Mouse (Mus musculus) mesoderm, embryonic 11.5 days (tissue): ENCODE results near the gene Rpl6.
"Not testable (repeated sequence)": the region's sequence is repeated elsewhere in the genome, so short reads cannot be mapped to it uniquely, and the experiment has no call there.

Experiments used
- DNase-seq: peaks from one replicate; pipeline ENCODE4 v3.0.0-alpha.2; 2012; ENCODE audit warnings: low read depth, low spot score

The Rpl6 gene

DNA sequence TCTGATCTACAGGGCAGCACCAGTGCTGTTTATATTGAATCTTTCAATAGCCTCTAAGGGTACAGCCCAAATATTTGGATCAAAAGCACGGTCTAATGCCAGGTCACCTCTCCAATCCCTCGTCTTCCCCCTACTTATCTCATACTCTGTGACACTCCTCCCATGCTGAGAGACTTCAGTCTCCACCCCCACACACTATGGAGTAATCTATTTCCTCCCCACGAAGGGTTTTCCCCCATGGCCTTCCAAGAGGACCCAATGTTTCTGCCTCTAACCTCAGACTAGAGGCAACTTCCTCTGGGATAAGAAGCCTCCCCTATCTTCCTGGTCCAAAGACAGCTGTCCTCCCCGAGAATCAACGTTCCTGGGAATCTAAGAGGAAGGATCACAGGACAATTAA is 7.5 kb upstream of the Rpl6 start:
- DNase-seq: no peak

DNA sequence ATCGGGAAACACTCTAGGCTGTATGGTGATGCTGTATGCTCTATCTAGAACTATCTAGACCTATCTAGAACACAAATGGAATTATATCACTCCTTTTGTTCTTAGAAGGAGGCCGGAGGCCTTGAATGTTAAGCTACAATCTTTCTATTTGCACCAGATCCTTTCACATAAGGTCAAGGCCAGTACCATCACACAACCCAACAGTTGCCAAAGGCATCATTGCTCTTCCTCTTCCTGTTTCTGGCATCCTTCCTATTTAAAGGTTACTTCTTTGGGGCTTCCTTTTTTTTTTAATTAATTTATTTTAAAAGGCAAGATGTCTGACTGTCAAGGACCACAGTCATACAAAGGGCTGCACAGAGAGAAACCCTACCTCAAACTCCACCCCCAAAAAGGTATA is 6.9 kb upstream of the Rpl6 start:
- no peak for DNase-seq

DNA sequence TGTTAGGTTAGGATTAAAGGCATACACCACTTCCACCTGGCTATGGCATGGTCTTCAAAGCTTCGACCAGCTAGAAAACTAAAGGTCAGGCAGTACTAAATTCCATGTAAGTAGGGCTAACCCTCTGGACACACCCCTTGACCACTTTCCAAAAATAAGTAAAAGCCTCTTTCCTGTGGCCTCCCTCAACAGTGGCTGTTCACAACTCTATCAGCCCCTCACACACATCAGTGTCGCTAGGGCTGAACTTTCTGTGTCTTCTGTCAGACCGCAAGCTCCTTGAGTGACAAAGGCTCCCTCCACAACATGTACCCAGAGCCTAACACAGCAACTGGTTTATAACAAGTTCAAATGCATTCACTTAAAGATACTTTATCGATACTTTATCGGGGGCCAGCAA is 5.9 kb upstream of the Rpl6 start:
- DNase-seq: no peak

DNA sequence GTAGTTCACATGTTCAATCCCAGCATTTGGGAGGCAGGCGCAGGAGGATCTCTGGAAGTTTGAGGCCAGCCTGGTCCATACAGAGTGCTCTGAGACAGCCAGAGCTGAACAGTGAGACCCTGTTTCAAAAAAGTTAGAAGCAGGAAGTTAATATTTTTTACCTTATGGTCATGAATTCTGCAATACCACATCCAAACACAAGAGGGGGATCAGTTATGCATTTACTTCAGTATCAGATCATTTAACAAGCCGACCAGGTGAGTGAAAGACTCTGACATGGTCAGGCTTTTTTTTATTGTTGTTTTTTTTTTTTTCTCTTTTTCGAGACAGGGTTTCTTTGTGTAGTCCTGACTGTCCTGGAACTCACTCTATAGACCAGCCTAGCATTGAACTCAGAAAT is 2.5 kb upstream of the Rpl6 start:
- peak; percentile 75 for DNase-seq

DNA sequence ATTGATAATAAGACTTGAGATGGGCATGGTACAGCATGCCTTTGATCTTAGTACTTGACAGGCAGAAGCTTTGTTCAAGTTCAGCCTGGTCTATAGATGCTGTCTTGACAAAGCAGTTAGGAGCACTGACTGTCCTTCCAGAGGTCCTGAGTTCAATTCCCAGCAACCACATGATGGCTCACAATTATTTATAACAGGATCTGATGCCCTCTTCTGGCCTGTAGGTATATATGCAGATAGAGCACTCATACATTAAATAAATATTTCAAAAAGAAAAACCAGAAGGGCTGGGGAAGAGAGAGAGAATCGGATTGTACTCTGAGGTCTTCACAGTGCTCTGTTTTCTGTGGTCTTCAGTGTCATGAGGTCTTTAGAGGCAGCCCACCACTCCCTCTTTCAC is 1.8 kb upstream of the Rpl6 start:
- no peak for DNase-seq

DNA sequence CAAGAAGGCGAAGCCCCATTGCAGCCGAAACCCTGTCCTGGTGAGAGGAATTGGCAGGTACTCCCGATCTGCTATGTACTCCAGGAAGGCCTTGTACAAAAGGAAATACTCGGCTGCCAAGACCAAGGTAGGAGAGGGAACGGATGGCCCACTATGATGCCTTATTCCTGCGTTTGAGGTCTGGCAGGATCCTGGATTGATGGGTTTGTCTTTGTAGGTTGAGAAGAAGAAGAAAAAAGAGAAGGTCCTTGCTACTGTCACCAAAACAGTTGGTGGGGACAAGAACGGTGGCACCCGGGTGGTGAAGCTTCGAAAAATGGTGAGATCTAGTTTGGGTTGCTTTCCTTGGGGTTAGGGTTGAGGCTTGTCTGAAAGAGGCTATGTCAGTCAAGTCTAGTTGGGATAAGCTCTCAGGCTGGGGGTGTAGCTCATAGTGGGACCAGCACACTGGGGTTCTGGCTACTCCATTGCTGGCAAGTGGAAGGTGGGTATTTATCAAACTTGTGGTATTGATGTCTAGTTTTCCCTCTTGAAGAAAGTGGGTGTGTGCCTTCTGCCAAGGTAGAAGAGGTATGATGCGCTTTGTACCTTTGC is 1.4 kb downstream of the Rpl6 start:
- DNase-seq: not testable (repeated sequence)

DNA sequence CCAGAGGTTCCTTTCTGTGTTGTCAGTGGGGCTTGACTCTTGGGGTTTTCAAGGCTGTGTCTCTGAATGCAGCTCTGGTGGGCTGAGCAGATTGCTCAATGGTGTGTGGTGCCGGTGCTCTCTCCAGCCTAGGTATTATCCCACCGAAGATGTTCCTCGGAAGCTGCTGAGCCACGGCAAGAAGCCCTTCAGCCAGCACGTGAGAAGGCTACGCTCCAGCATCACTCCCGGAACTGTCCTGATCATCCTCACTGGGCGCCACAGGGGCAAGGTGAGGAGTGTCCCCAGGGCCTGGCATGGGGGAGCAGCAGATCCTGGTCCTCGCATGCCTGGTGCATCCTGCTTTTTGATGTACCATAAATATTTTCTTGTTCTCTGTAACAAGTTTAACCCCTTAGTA is 2.3 kb downstream of the Rpl6 start:
- DNase-seq: no peak

DNA sequence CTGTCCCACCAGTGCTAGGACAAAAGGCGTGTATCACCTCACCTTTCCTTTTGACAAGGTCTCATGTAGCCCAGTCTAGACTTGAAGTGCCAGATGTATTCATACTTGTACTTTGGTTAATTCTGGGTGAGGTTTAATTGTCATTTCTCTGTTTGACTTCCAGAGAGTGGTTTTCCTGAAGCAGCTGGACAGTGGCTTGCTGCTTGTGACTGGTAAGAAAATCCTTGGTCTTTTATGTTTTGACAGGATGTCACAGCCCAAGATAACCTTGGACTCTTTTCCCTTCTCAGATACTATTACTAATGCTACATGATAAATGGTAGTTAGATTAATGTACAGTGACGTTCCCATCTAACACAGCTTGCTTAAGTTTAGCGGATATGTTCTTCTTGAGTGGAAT is 2.7 kb downstream of the Rpl6 start:
- no peak for DNase-seq

DNA sequence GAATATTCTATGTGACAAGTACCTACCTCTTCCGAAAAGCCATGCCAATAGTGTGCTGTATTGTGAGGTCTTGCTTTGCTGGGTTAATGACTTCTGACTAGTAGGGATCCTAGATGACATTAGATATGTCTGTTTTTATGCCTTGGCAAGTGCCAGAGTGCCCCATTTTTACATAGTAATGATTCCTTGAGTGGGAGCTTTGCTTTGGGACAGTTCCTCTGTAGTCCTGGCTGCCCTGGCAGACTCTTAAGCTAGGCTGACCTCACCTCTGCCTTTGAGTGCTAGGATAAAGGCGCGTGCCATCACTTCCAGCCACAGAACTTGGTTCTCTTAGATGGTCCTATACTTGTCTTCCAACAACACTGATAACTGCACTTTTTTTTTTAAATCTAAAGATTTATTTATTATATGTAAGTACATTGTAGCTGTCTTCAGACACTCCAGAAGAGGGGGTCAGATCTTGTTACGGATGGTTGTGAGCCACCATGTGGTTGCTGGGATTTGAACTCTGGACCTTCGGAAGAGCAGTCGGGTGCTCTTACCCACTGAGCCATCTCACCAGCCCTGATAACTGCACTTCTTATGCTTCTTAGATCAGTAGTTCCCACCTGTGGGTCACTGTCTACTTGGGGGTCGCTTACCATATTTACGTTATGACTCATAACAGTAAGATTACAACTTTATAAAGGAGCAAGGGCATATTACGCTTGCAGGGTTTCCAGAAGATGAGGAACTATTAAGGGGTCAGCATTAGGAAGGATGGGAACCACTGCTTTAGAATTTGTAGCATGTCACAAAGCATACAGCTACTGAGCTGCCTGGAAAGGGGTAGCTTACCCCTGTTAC is 5.7 kb downstream of the Rpl6 start:
- DNase-seq: no peak

DNA sequence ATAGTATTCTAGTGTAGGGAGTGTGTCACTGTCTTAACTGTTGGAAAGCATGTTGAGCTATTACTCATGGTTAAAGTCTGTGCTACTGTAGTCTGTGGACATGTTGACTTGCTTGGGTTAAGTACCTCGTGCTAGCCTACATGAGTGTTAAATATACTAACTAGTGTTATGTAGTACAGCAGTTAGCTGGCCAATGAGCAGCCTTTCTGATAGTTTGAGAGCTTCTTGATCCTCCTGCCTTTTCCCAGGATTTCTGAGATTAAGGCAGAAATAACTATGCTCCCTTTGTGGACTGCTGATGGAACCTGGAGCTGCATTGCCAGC is 6.3 kb downstream of the Rpl6 start:
- no peak for DNase-seq

DNA sequence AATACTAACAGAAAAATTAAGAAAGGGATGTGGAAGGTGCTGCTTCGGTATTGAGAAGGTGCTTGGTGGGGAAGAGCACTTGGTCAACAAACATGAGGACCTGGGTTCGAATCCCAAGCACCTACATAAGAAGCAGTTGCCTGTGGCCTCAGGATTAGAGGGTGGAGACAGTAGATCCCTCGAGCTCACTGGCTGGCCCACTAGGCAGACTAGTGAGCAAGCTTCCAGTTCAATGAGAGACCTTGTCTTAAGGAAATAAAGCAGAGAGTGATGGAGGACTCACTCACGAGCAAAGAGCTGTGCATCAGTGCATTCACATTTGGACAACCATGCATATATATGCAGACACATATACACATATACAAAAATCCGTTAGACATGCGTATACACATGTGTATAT is 7.8 kb downstream of the Rpl6 start:
- DNase-seq: no peak

DNA sequence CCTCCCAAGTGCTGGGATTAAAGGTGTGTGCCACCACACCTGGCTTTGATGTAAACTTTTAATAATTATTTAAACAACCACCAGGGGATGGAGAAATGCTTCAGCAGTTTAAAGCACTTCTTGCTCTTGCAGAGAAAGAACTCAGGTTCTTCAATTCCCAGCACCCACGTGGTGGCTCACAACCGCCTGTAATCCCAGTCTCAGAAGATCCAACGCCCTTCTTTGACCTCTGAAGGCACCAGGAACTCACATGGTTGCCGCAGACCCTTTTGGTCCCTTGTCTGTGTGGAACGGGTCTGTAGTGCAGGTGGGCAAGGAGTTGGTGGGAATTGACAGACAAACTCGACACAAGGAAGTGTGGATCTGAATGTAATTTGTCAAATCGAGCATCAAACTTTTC is 10.4 kb downstream of the Rpl6 start:
- DNase-seq: no peak

DNA sequence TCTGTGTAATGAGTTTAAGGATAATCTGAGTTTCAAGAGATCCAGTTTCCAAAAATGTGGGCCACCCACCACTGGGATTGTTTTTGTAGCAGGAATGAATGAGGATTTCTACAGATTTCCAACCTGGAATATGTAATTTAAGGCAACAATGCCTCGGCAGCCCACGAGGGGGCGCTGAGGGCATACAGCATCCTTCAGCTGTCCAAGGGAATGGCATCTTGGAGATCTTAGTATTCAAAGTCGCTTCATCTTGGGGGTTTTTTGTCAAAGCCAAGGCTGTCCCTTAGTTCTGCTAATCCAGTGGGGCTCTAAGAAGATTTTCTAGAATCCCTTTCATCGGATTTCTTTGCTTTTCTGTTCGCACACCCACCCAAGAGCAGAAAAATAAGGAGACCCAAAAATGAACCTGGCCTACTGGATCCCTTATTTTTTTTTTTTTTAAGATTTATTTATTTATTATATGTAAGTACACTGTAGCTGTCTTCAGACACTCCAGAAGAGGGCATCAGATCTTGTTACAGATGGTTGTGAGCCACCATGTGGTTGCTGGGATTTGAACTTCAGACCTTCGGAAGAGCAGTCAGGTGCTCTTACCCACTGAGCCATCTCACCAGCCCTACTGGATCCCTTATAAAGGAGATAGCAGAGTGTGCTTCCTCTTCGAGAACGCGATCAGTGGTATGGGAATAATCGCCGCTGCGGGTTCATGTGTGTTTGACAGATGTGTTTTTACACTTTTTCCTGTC is 11.3 kb downstream of the Rpl6 start:
- peak; percentile 83 for DNase-seq

DNA sequence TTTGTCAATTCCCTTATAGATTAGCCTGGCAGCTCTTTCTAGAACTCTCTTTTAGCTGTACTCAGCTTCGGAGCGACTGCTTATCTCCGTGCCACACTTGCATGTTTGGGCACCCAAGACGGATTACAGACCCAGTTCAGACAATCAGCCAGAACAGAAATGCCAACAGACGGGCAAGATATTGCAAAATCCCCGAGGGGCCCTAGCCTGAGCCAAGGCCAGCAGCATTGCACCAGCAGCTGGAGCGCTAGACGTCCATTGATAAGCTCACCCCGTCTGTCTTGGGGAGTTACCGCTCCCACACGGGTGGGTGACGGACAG is 11.8 kb downstream of the Rpl6 start:
- no peak for DNase-seq

DNA sequence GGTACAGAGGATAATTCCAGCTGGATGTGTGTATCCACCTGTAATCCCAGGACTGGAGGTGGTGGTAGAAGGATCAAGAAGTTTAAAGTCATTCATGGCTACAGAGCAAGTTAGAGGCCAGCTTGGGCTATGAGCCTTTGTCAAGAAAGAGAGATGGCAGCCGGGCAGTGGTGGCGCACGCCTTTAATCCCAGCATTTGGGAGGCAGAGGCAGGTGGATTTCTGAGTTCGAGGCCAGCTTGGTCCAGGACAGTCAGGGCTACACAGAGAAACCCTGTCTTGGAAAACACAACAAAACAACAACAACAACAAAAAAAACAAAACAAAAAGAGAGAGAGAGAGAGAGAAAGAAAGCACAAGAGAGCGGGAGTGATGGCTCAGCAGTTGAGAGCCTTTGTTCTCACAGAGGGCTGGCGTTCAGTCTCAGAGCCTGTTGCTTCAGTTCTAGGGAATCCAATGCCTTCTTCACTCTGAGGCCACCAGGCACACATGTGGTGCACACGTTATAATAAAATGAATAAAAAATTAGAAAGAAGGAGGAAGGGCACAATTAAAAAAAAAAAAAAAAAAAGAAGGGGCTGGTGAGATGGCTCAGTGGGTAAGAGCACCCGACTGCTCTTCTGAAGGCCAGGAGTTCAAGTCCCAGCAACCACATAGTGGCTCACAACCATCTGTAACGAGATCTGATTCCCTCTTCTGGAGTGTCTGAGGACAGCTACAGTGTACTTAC is 12.5 kb downstream of the Rpl6 start:
- DNase-seq: not testable (repeated sequence)

DNA sequence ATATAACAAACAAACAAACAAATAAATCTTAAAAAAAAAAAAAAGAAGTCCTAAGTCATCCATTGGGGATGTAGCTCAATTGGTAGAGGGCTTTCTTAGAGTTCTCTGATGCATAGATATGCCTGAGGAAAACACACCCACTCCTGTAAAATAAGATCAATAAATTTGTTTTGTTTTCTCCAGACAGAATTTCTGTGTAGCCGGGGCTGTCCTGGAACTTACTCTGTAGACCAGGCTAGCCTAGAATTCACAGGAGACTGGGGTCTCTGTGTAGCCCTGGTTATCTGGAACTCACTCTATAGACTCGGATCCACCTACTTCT is 13.0 kb downstream of the Rpl6 start:
- DNase-seq: no peak

DNA sequence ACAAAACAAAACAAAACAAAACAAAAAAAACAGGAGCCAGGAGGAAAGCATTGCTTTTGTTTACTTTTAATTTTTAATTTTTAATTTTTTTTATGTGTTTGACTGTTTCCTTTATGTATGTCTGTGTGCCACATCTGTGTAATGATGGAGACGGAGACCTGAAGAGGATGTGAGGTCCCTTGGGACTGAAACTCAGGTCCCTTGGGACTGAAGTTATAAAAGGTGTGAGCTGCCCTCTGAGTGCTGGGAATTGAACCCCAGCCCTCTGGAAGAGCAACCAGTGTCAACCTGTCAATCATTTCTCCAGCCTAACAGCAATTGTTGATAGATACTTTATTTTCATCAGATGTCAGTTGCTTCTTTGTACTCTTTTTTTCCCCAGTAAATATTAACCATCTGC is 14.9 kb downstream of the Rpl6 start:
- no peak for DNase-seq

DNA sequence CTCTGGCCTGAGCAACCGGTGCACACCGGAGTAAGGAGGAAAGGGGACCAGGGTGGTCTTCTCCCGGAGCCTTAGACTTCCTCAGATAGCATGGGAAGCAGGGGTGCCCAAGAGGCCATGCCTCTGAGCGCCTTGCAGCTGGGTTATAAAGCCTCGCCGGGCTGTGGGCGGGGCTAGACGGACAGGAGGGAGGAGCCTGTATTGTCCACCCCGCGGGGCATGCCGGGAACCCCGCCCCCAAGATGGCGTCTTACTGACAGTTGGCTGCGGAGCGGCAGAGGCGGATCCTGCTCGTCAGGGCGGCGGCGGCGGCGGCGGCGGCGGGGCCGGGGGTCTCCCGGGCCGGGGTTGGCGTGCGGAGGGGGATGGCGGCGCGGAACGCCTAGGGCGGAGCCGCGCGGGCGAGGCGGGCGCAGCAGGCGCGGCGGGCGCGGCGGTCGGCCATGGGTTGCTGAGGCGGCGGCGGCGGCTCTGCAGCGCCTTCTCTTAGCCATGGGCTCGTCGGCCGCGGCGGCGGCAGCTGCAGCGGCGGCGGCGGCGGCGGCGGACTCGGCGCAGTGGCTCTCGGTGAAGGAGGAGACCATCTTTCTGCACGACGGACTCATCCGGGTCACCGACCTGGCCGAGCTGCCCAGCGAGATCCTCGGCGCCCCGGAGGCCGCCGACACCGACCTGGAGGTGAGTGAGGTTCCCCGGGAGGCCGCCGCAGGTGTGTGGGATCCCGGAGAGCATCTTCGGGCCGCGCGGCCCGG is 15.9 kb downstream of the Rpl6 start, which contains the start of gene Hectd4:
Gene Hectd4, plus strand, starts transcription at position 240 of the 752 bp plus-strand sequence.
- peak; percentile 96 for DNase-seq

DNA sequence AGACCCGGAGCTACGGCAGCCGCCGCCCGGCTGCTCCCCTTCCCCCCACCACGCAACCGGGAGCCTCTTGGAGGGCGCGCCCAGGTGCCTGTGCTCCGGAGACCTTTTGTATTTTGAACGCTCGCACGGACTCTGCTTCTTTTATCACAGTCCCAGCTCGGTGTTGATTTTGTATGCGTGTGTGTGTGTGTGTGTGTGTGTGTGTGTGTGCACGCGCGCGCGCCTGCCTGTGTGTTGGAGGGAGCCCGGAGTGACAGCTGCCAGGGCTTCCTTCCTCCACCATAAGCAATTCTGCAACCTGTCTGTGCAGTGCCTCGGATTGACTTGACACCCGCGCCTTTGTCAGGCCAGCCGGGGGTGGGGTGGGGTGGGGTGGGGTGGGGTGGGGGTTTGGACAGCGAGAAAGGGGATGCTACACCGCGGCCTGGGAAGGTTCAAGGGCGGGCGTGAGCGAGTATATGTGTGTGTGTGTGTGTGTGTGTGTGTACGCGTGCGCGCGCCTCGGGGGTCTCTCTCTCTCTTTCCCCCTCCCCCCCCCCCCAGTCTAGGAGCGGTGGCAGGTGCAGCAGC is 16.5 kb downstream of the Rpl6 start:
- DNase-seq: no peak

DNA sequence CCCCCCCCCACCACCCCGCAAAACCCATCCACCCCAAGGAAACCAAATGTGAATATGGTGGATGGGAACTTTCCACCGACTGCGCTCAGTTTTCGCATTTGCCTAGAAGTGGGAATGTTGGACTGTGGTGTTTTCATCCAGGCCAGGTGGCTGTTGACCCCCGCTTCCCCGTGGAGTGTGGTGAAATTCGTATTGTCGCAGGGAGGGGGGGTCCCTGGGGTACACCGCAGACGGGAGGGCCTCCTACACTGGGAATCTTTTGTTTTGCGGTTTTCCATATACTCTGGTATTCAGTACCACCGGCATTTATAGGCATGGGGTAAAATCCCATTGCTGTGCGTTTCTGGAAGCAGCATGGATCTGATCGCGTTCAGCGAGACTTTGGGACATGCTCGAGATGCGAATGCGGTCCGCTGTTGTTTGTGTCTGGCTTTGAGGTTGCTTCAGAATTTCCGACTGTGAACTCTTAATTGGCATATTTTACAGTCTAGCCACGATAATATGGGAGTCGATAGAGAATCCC is 17.1 kb downstream of the Rpl6 start:
- no peak for DNase-seq

DNA sequence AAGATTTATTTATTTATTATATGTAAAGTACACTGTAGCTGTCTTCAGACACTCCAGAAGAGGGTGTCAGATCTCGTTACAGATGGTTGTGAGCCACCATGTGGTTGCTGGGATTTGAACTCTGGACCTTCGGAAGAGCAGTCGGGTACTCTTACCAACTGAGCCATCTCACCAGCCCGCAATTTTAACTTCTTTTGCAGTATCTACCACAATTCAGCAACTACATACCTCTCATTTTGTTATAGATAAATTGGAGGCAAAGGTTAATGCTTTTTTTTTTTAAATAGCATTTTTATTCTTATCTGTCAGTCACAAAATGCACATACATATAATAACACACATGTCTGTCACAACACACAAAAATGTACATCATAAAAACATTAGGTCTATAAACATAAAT is 19.7 kb downstream of the Rpl6 start:
- DNase-seq: not testable (repeated sequence)
